Mouse (Mus musculus): Measurements from ENCODE around the gene Brk1.

- TF ChIP-seq EP300 (optimal IDR thresholded peaks at IDR 0.05) (no peak), CTCF (IDR thresholded peaks at IDR 0.05; ENCODE audit: low read depth) (no peak)
Observed at GRCm38 (mm10) chr6:113660492-113661352, 56.1 kb downstream of the Brk1 start.
